Mouse (Mus musculus) spleen, adult 12 weeks (tissue): ENCODE measurements around the gene Cdh24.

ENCODE experiments used
- DNase-seq: peaks from one replicate; pipeline ENCODE4 v3.0.0; 2022; ENCODE audit warnings: low spot score

The Cdh24 gene

DNA sequence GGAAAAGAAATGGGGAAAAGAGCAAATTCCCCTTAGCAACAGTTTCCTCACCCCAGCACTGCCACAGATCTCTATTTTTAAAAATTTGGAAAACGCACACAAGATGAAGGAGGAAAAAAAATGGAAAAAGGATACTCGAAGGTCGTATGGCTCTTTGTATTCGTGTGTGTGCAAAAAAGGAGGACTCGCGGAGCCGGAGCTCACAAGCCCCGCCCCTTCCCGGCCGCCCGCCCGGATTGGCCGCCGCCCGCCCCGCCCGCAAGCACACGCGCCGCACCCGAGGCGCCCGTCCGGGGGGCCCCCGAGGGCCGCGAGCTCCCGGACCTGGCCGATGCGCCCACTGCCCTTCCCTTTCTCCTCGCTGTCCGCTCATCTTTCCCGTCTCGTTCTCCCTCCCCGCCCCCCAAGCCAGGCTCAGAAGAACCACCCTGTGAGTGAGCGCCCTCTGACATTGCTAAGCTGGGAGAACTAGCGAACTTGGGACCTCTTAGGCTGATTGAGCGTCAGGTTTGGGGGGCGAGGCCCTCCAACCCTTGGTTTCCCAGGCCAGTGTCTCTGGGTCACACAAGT is 35.3 kb downstream of the Cdh24 start, which contains the start of gene 4931414P19Rik:
Gene 4931414P19Rik (minus strand): TSS at position 242 of the 570 bp plus-strand sequence.
- peak; percentile 69 for DNase-seq

DNA sequence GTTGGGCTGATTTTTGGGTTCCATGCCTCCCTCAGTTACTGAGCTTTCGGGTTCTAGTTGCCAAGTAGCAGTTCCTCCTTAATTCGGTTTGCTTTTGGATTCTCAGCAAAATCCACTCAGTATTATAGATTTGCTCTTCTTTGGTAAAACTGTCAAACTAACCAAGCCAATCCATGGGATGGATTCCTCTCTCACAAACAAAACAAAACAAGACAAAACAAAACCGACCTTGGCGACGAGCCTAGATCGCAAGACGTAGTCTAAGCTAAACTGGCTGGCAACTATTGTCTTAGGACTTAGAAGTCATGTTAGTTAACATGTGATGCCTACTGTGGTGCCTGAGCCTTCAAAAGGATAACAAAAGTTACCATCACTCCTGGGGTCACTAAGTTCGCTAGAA is 37.5 kb downstream of the Cdh24 start:
- DNase-seq = no peak

- peak; percentile 83 for DNase-seq
Measured at GRCm38 (mm10) chr14:54603038-54603654, 38.0 kb downstream of the Cdh24 start.

DNA sequence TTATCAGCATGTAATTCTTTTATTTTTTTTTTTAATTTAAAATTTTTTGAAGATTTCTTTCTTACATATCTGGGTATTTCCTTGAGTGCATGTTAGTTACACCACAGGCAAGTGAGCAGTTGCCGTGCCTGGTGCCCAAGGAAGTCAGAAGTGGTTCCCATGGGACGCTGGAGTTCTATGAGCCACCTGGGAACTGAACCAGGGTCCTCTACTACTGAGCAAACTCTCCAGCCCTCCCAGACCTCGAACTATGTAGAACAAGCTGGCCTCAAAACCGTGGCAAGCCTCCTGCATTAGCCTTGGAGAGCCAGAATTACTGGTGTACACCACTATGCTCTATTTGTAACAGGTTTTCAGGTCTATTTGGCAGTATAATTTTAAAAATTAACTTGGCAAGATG is 38.6 kb downstream of the Cdh24 start:
- no peak for DNase-seq

- DNase-seq = no peak
Measured at GRCm38 (mm10) chr14:54601601-54602000, 39.6 kb downstream of the Cdh24 start.

GRCm38 (mm10) chr14:54597084-54597483 is 44.1 kb downstream of the Cdh24 start:
- no peak for DNase-seq

- no peak for DNase-seq
Measured at GRCm38 (mm10) chr14:54594631-54595414, 46.3 kb downstream of the Cdh24 start.

DNA sequence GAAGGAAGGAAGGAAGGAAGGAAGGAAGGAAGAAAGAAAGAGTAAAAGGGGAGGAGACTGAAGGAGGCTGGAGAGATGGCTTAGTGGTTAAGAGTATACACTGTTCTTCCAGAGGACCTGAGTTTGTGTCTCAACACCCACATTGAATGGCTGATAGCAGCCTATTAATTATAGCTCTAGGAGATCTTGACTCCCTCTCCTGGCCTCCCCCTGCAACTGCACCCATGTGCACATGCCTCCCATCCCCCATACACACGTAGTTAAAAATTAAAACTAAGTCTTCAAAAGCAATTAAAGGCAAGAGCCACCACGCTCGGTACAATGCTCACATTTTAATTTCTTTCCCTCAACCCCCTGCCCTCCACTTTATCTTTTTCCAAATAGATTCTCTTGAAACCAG is 47.1 kb downstream of the Cdh24 start:
- no peak for DNase-seq

GRCm38 (mm10) chr14:54592319-54592934 is 48.7 kb downstream of the Cdh24 start:
- DNase-seq = no peak

DNA sequence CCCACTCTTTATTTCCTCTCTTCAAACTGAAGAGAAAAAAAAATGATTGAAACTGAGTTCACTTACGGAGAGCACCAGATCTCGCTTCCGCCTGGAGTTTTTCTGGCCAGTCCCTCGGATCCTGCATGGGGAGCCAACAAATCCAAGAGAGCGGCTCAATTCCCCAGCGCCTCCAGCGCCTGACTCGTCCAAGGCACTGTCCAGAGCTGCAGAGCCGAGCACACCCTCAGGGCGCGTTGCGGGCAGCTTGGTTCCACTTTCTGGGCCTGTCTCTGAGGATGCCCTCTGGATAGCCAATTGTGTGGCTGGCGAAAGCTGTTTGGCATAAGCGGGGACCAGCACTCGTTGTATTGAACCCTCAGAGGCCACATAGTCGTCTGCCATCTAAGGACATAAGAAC is 50.1 kb downstream of the Cdh24 start:
- no peak for DNase-seq

- DNase-seq = no peak
Measured at GRCm38 (mm10) chr14:54583681-54584338, 57.4 kb downstream of the Cdh24 start.

DNA sequence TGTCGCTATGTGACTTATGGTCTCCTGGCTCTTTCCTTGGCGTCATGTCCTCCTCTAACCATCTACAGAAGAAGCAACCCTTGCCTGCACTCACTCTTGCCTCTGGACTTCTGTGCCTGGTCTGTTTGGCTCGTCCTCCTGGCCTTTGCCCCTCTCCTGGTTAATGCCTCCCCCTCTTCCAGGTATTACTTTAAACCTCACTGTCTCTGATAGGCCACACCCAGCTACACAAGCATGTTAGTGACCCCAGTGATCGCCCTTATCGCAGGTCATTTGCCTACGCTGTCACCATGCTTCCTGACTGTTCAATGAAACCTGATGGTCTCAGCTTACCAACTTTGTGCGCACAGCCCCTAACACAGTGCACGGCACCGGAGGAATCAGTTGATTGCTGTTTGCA is 58.6 kb downstream of the Cdh24 start:
- no peak for DNase-seq
